Mouse (Mus musculus) B cell, adult 2 months (primary cell): ENCODE measurements around the gene Klhl26.
"Not testable (repeated sequence)": the region's sequence is repeated elsewhere in the genome, so short reads cannot be mapped to it uniquely, and the experiment has no call there.

ENCODE experiments used
- DNase-seq, 2 experiments: peaks; one replicate each; pipeline ENCODE4 v3.0.0; 2022

The Klhl26 gene

GRCm38 (mm10) chr8:70476333-70477268, at the start of gene Klhl26:
Klhl26 (minus strand) TSS chr8:70476968.
- DNase-seq = peak; percentile 99

- peak; percentile 96 for DNase-seq
Observed at GRCm38 (mm10) chr8:70522592-70523403, 46.0 kb upstream of the Klhl26 start.

- no peak for DNase-seq
Observed at GRCm38 (mm10) chr8:70519606-70520005, 42.8 kb upstream of the Klhl26 start.

- no peak for DNase-seq
Observed at GRCm38 (mm10) chr8:70519043-70519442, 42.3 kb upstream of the Klhl26 start.

- no peak for DNase-seq
Observed at GRCm38 (mm10) chr8:70517940-70518643, 41.3 kb upstream of the Klhl26 start.

GRCm38 (mm10) chr8:70513441-70513840, 36.7 kb upstream of the Klhl26 start:
- DNase-seq = no peak

- DNase-seq = no peak
Observed at GRCm38 (mm10) chr8:70512253-70512903, 35.6 kb upstream of the Klhl26 start.

- DNase-seq = no peak
Observed at GRCm38 (mm10) chr8:70511770-70512169, 35.0 kb upstream of the Klhl26 start.

- DNase-seq = not testable (repeated sequence)
Observed at GRCm38 (mm10) chr8:70511174-70511573, 34.4 kb upstream of the Klhl26 start.

GRCm38 (mm10) chr8:70510228-70510915, 33.6 kb upstream of the Klhl26 start, which contains the start of gene Uba52:
Uba52 (minus strand) TSS chr8:70510801.
- DNase-seq = peak; percentile 97

GRCm38 (mm10) chr8:70509281-70509952, 32.6 kb upstream of the Klhl26 start:
- DNase-seq = no peak

GRCm38 (mm10) chr8:70507027-70507393, 30.2 kb upstream of the Klhl26 start:
- no peak for DNase-seq

GRCm38 (mm10) chr8:70506328-70507026, 29.7 kb upstream of the Klhl26 start, which contains the start of gene Rex1bd:
Rex1bd (minus strand) TSS chr8:70506752.
- peak; percentile 95 to 96 for DNase-seq

- no peak for DNase-seq
Observed at GRCm38 (mm10) chr8:70505698-70506327, 29.0 kb upstream of the Klhl26 start.

- DNase-seq = peak; percentile 90 to 92
Observed at GRCm38 (mm10) chr8:70504851-70505250, 28.1 kb upstream of the Klhl26 start.

GRCm38 (mm10) chr8:70504291-70504716, 27.5 kb upstream of the Klhl26 start:
- DNase-seq = no peak

- peak; percentile 73 to 76 for DNase-seq
Observed at GRCm38 (mm10) chr8:70503062-70503750, 26.4 kb upstream of the Klhl26 start.

- no peak for DNase-seq
Observed at GRCm38 (mm10) chr8:70502540-70502939, 25.8 kb upstream of the Klhl26 start.
